Mouse (Mus musculus) liver, embryonic 18 days (tissue): ENCODE measurements around the gene Zfyve21. TPM values are rescaled to one million over a fixed set of nuclear protein-coding genes. Genes with fewer than 3 reads are reported as not detected.

Experiments
- polyA plus RNA-seq: library from polyadenylated mRNA; depleted of rRNA; stranded (reverse); fragments of >200 nt; gene quantifications from 2 replicates; pipeline ENCODE4 v1.2.3, GENCODE M21; 2012; rRNA removed

The Zfyve21 gene
- 56.0 and 62.1 TPM in 2 replicates for polyA plus RNA-seq

GRCm38 (mm10) chr12:111813766-111814617 lies at the start of gene Zfyve21, which contains the start of gene Xrcc3:
Gene Zfyve21, plus strand, starts transcription at chr12:111814170.
Gene Xrcc3, minus strand, starts transcription at chr12:111813873.

Other genes starting within 250 kb of the Zfyve21 start
- gene Mark3, start 239.6 kb upstream of the Zfyve21 start, polyA plus RNA-seq = 18.8 and 21.0 TPM in 2 replicates
- 24.9 and 32.5 TPM in 2 replicates for gene Ckb, start 141.8 kb upstream of the Zfyve21 start, polyA plus RNA-seq
- gene Trmt61a, start 136.1 kb upstream of the Zfyve21 start, polyA plus RNA-seq = 11.3 and 12.2 TPM in 2 replicates
- 9.0 and 10.4 TPM in 2 replicates for gene Bag5, start 100.9 kb upstream of the Zfyve21 start, polyA plus RNA-seq
- gene Apopt1, start 100.9 kb upstream of the Zfyve21 start, polyA plus RNA-seq = 13.6 TPM in 2 replicates
- gene Klc1, start 55.3 kb upstream of the Zfyve21 start, polyA plus RNA-seq = 13.5 and 14.4 TPM in 2 replicates
- 5.3 and 8.0 TPM in 2 replicates for gene Xrcc3, start 297 bp upstream of the Zfyve21 start, polyA plus RNA-seq
- 3.1 and 3.5 TPM in 2 replicates for gene Ppp1r13b, start 93.9 kb downstream of the Zfyve21 start, polyA plus RNA-seq
- gene Atp5mpl, start 152.8 kb downstream of the Zfyve21 start, polyA plus RNA-seq = 171 and 177 TPM in 2 replicates
- gene Tdrd9, start 157.4 kb downstream of the Zfyve21 start, polyA plus RNA-seq = 0.14 and 0.18 TPM in 2 replicates
- gene Rd3l, start 167.1 kb downstream of the Zfyve21 start, polyA plus RNA-seq = 0.06 and 0.07 TPM in 2 replicates